Mouse (Mus musculus): ENCODE results near the gene Fam229b.

Fam229b gene

DNA sequence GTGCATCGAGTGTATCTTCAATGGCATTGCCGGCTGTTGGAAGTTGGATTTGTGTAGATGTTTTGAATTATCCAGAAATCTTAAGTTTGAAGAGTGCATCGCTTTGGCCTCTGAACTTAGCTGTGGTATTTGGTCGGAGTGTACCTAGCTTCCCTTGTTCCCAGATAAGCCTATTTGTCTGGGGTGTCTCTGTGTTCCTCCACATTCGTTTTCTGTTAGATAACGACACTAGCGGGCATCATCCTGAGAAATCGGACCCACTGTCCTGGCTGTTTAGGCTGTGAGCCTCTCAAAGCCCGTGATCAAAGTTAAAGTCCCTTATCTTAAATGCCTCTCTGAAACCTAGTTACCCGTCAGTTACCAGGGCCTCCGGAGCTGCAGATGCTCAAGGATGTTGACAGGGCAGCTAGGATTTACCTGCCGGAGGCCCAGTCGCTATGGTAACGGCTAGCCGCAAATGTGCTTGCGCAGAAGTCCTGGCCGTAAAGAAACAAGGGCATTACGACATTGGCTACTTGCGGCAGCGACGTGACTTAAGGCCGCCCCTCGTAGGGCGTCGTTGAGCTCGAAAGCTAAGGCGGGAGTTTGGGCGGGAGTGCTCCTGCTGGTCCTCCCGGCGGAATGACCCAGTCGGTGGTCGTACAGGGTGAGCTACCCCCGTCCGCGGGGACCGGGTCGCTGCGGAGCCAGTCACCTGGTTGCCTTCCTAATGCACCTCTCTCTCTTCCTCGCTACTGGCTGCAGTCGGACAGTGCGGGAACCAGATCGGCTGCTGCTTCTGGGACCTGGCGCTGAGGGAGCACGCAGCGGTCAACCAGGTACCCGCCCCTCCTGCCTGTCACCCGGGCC lies at the start of gene Fam229b, which contains the start of gene Tube1:
Fam229b (minus strand) TSS at position 453 of the 849 bp plus-strand sequence.
Tube1 (plus strand) TSS at position 515 of the 849 bp plus-strand sequence.
- DNase-seq (ENCODE audit: low read depth, low spot score): peak; percentile 97

- no peak for DNase-seq (ENCODE audit: low read depth, low spot score)
Measured at GRCm38 (mm10) chr10:39176981-39177380, 43.3 kb upstream of the Fam229b start.

DNA sequence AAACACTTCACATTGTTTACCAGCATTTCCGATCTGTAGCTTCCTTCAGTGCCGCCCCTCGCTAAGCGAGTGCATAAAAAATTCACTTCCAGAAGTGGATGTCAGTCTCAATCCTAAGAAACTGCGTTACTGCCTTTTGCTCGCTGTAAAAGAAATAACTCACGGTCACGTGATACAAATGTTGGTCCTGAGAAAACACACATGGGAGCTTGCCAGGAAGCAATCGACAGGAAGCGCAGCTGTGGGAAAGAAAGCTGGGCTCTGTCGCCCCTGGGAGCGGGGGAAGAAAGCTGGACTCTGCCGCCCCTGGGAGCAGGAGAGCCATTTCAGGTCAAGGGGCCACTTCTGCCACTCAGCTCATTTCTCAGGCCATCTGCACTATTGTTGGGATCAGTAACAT lies 39.4 kb upstream of the Fam229b start:
- DNase-seq (ENCODE audit: low read depth, low spot score): no peak

DNA sequence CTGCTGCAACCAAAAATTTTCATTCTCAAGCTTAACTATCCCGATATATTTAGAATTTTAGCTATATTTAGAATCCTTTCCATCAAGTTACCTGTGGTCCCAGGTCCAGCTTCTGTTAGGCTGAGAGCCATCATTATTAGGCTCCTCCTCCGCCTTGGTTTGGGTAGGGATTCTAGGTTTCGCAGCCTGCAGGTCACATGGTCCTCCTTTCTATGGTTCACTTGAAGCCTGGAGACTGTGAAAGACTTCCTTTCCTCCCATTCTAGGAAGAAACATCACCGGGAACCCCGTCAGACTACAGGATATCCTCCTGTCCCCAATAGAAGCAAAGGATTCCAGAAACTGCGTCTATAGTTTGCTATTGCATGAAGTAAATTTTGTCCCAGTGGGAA lies 38.8 kb upstream of the Fam229b start:
- no peak for DNase-seq (ENCODE audit: low read depth, low spot score)

DNA sequence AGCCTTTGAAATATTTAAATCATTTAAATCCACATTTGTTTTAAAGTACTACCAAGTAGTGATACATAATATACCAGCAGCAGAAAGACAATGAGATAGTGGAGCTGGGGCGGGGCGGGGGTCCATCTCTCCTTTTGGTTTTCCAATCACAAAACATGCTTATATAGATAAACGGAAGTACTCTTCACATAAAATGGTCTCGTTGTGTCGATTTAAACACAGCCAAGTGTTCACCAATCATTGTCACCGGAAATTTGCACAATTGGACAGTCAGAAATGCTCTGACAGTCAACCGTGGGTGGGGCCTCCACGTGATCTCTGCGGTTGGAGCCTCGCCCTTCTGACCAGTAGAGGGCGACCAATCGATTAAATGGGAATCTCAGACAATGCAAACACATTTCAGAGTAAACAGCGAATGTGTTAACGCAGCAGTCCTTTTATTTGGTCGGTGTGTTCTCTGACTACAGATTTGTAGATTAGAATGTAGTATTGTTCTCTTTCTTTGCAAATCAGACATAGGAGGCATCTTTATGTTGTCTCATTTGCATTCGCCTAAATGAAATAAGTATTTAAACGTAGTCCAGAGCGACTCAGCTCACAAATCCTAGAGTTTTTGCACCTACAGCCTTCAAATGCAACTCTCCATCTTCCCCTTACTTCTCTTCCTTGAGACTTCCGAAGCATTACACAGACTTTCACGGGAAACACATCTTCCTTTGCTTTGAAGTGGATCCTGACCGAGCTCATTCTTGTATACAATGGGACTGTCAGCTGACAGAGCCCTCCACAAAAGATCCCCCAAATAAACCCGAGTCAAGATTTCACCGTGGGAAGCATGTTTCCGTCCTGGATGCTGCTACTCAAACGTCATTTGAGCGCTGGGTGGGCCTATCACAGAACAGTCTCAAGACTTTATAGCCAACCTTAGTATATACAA lies 38.2 kb upstream of the Fam229b start:
- DNase-seq (ENCODE audit: low read depth, low spot score): peak; percentile 95

- DNase-seq (ENCODE audit: low read depth, low spot score): peak; percentile 97
Measured at GRCm38 (mm10) chr10:39171134-39171533, 37.4 kb upstream of the Fam229b start.

DNA sequence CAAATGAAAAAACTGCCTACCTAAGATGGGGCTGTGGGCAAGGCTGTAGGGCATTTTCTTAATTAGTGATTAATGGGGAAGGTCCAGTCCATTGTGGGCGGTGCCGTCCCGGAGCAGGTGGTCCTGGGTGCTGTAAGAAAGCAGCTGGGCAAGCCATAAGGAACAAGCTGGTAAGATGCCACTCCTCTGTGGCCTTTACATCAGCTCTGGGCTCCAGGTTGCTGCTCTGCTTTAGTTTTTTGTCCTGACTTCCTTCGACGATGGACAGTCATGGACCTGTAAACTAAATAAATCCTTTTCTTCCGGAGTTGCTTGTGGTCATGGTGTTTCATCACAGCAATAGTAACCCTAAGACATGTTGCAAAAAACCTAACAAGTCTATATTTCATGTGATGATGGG lies 37.0 kb upstream of the Fam229b start:
- peak; percentile 36 for DNase-seq (ENCODE audit: low read depth, low spot score)

DNA sequence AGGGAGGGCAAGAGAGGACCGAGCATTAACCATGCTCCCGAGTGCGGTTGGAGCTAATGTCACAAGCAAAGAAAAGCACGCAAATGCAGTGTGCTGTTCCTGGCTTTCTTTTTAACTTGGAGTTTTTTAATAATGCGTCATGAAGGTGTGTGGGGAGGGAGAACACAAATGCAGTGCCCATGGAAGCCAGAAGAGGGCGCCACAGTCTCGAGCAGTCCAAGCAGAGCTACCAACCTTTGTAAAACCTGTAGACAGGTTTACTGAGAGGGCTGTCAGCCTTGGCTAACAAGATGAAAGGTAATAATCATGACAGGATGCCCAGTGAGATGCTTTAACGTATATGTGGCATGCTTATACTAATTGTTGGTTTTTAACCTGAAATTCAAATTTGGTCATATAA lies 36.5 kb upstream of the Fam229b start:
- DNase-seq (ENCODE audit: low read depth, low spot score): peak; percentile 91

DNA sequence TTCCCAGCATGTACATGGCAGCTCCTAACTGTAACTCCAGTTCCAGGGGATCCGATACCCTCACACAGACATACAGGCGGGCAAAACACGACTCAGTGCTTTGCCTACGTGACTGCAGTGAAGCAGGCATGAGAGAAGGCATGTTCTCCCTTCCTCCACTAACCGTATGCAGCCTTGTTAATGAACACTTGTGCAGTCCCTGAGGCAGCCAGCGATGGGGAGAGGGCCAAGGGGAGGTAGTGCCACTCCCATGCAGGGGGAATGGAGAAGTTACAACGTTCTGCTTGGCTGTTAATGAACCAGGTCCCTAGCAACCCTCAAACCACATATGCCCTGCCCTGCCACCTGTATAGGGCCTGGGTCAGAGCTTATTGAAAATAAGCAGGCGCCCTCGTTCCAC lies 35.9 kb upstream of the Fam229b start:
- DNase-seq (ENCODE audit: low read depth, low spot score): no peak

DNA sequence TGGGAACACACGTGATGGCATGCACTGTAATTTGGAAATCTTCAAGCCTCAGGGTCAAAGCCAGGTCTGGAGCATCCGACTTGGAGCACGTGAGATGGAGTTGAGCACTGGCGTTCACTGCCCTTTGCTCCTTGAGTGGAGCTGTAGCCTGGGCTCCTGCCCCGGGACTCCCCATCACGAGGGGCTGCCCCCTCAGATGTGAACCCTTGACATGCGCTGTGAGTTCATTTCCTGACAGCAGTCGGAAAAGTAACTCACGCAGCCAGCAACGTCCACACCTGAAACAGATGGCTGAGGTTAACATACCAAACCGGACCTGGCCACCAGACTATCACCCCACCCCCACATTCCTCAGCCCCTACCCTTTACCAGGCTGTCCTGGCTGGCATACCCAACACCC lies 33.9 kb upstream of the Fam229b start:
- no peak for DNase-seq (ENCODE audit: low read depth, low spot score)

- no peak for DNase-seq (ENCODE audit: low read depth, low spot score)
Measured at GRCm38 (mm10) chr10:39165632-39166115, 32.0 kb upstream of the Fam229b start.

DNA sequence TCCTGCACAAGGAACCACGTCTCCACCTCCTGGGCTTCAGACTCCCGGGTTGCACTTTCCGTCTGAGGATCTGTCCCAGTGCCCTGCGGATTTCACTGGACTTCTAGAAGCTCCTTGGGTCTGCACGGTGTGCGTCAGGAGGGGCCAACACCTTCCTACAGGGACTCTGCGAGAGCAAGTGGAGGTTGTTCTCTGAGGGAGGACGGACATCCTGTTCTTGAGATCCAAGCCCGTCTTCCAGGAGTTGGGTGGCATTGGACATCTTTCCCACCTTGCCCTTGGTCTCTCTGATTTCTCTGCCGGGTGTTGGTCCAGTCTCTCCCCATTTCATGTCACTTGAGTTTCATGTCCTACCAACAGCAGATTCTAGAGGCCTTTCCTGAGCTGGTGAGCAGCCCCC lies 30.0 kb upstream of the Fam229b start, which contains the start of gene Ccn6:
Ccn6 (minus strand) TSS at position 101 of the 400 bp plus-strand sequence.
- no peak for DNase-seq (ENCODE audit: low read depth, low spot score)

DNA sequence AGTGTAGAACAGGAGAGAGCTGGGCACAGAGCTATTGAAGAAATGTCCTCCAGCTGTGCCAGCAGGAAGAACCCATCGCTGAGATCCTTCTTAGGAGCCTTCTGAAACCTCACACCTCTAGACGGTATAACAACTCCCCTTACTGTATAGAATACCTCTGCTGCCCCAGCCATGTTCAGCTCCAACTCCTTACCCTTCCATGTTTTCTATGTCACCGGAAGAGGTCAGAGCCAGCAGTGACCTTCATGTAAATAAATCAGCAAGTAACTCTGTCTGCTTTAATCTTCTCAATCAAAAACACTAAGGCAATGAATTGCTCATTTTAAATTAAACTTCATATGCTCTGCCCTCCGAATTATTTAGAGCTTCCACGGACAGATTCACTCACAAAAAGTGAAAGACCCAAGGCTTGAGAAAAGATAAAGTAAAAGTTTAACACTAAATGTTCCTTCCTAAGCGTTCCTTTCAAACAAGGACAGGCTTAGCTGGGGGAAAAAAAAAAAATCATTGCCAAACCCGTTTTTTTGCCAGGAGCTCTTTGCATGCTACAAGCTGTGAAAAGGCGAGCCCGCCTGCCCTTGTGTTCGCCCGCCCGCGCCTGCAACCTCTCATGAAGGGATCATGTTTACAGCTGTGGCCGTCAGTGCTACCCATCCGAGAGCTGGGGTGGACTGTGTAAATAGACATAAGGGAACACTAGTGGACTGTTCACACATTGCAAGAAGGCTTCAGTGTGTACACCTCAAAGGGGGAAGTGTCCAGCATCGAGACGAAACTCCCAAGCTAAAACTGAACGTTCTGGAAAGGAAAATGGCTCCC lies 29.2 kb upstream of the Fam229b start:
- DNase-seq (ENCODE audit: low read depth, low spot score): no peak

DNA sequence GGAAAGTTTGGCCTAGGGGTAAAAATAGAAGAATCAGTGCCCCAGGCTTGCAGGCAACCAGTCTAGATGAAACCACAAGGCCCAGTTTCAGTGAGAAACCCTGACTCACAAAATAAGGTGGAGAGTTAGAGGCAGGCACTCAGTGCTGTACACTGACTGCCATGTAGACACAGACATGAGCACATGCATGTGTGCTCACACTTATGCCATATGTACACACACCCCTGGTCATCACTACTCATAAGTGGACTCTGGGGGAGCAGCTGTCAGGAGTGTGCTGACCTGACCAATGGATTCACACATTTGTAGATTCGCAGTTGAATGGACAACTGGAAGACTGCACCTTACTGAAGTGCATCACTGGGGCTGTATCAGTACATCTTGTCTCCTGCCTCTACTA lies 27.7 kb upstream of the Fam229b start:
- no peak for DNase-seq (ENCODE audit: low read depth, low spot score)

DNA sequence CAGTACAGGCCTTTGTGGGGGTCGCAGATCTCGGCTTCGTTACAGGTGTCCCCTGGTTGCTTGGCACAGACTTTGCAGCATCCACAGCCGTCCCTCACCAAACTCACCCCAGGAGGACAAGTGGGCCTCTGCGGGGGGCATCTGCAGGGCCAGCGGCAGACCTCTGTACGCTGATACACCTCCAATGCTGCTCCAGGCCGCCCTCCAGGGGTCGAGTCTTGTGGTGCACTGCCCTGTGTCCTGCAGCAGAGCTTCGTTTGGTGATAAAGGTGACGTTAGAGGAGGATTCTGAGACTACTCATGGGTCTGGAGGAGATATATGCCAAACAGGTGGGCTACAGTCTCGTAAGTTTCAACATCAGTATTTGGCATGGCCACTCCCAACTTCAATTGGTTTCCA lies 24.6 kb upstream of the Fam229b start:
- no peak for DNase-seq (ENCODE audit: low read depth, low spot score)

GRCm38 (mm10) chr10:39157321-39157720 lies 23.6 kb upstream of the Fam229b start:
- DNase-seq (ENCODE audit: low read depth, low spot score): no peak

DNA sequence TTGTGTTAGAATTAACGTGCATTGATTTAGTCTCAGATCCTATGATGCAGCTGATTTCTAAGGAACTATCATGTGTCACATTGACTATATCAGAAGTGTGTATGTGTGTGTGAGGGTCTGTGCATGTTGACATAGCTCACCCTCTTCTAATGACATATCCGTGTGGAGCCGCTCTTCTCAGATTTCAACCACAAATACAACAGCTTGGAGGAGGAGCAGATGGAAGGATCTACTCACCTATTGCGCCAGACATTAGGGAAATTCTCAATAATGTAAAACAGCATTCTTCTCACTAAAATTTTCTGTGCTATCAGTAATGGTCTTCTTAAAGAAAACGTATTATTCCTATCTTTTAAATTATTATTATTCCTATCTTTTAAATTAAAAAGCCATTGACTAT lies 23.0 kb upstream of the Fam229b start:
- DNase-seq (ENCODE audit: low read depth, low spot score): no peak

- DNase-seq (ENCODE audit: low read depth, low spot score): no peak
Measured at GRCm38 (mm10) chr10:39142216-39142615, 8.5 kb upstream of the Fam229b start.

- DNase-seq (ENCODE audit: low read depth, low spot score): no peak
Measured at GRCm38 (mm10) chr10:39141401-39141800, 7.7 kb upstream of the Fam229b start.

- DNase-seq (ENCODE audit: low read depth, low spot score): no peak
Measured at GRCm38 (mm10) chr10:39140843-39141242, 7.1 kb upstream of the Fam229b start.

DNA sequence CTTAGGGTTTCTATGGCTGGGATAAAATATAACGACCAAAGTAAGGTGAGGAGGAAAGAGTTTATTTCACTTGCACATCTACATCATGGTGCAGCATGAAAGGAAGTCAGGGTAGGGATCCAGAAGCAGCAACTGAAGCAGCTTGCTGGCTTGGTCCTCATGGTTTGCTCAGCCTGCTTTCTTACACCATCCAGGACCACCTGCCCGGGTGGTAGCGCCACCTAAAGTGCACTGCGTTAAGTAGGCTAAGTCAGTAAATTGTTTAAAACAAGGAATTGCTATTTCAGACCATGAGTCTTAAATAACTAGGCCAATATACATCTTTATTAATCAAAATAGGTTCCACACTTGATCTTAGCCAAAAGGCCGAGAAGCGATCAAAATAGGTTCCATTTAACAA lies 5.0 kb upstream of the Fam229b start:
- no peak for DNase-seq (ENCODE audit: low read depth, low spot score)

Data from CD4-positive, CD25-positive, alpha-beta regulatory T cell, adult 2 months (primary cell).